Mouse (Mus musculus) E14TG2a.4 (cell line): ENCODE measurements at regions not wholly inside any gene's neighbourhood (a gene's known extent, or its start where the extent isn't known, plus 50 kb on each side); places are given as distances from the start of the nearest gene placed in this dataset.
A peak's percentile ranks its signal among the peaks of the same experiment; 100 is the strongest.

Source experiments
- H3K27me3 ChIP-seq: 2 replicates; pipeline ENCODE4 v1.6.1; 2014; ENCODE audit warnings: low read length, control low read depth; ENCODE audit not compliant: insufficient read depth
- H3K36me3 ChIP-seq: 2 replicates; pipeline ENCODE4 v1.6.1; 2014; ENCODE audit warnings: low read length, control low read depth; ENCODE audit not compliant: insufficient read depth
- H3K4me1 ChIP-seq: replicated peaks from 2 replicates; pipeline ENCODE4 v1.6.1; 2014; ENCODE audit warnings: low read depth, low read length, control low read depth
- H3K4me3 ChIP-seq: replicated peaks from 2 replicates; pipeline ENCODE4 v1.5.1; 2014; ENCODE audit warnings: mild to moderate bottlenecking, low read length
- H3K9me3 ChIP-seq: 2 replicates; pipeline ENCODE4 v1.6.1; 2014; ENCODE audit warnings: low read length, control low read depth
- CTCF ChIP-seq: conservative IDR thresholded peaks from 2 replicates; pipeline ENCODE4 v1.5.1; 2014; ENCODE audit warnings: low read length
- NANOG ChIP-seq: IDR thresholded peaks from 2 replicates; pipeline ENCODE4 v1.6.1; 2014; ENCODE audit warnings: borderline replicate concordance, low read length, mixed read lengths
- POU5F1 ChIP-seq: IDR thresholded peaks from 2 replicates; pipeline ENCODE4 v1.6.1; 2014; ENCODE audit warnings: low read length, borderline replicate concordance

DNA sequence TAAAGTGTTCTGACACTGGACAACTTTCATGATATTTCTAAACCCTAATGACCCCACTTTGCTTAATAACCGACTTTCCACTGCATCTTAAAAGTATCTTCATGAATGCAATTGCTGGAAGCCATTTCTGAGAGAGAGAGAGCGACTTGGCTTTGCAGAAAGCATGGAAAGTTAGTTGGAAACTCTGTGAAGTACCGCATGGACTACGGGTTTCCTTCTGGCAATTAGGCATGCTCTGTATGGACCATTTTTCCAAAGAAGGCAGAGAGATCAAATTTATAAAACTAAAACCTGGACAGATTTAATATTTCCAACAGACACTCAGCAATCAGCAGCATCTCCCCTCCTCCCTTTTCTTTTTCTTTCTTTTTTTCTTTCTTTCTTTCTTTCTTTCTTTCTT, 353.4 kb downstream of the Bckdhb start:
- no peak for TF ChIP-seq POU5F1
- H3K27me3 ChIP-seq = no peaks in the 10 kb centered on the region
- H3K4me1 ChIP-seq = peaks cover 23% of the 10 kb centered on the region
- no peak overlapping the region for H3K4me3 ChIP-seq
- no peaks in the 10 kb centered on the region for H3K9me3 ChIP-seq
- no peaks in the 10 kb centered on the region for H3K36me3 ChIP-seq

DNA sequence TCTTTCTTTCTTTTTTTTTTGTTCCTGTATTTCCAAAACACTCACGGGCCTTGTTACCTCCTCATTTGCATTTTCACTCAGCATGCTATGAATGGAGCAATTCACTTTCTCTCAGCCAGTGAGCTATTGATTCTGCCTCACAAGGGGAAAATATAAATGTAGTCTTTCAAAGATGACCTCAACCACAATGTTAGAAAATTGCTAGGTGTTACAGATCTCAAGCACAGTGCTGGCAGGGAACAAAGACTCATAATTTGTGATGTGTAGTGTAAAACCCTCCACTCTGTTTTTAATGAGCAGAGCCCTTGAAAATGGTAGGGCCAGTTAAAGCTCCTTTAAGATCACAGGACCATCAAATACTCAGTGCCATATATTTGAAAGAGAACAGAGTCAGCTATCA, 353.8 kb downstream of the Bckdhb start:
- Histone ChIP-seq H3K4me3 (no peak overlapping the region), H3K27me3 (no peaks in the 10 kb centered on the region), H3K9me3 (no peaks in the 10 kb centered on the region), H3K4me1 (peaks cover 26% of the 10 kb centered on the region), H3K36me3 (no peaks in the 10 kb centered on the region)
- TF ChIP-seq POU5F1 = no peak
- no peak for TF ChIP-seq CTCF
- no peak for TF ChIP-seq NANOG

DNA sequence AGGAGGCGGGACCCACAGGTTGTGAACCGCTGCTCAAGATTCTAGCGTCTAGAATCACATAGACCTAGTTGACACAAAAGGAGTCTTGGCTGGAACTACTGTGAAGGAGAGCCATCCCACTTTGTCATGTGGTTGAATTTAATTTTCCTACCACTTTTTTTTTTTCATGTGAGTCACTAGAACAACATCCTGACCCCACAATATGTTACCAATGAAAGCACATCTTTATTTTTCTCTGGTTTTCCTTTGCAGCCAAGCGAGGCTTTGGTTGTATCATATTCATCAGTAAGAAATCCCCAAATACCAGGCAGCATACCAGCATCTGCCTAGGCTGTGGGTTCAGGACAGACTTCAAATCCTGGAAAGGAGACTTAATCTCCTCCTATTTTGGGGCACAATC, 356.0 kb downstream of the Bckdhb start:
- H3K27me3 ChIP-seq = no peaks in the 10 kb centered on the region
- peaks cover 39% of the 10 kb centered on the region for H3K4me1 ChIP-seq
- no peak overlapping the region for H3K4me3 ChIP-seq
- no peaks in the 10 kb centered on the region for H3K9me3 ChIP-seq
- no peaks in the 10 kb centered on the region for H3K36me3 ChIP-seq
- TF ChIP-seq CTCF (no peak), POU5F1 (no peak), NANOG (no peak)

DNA sequence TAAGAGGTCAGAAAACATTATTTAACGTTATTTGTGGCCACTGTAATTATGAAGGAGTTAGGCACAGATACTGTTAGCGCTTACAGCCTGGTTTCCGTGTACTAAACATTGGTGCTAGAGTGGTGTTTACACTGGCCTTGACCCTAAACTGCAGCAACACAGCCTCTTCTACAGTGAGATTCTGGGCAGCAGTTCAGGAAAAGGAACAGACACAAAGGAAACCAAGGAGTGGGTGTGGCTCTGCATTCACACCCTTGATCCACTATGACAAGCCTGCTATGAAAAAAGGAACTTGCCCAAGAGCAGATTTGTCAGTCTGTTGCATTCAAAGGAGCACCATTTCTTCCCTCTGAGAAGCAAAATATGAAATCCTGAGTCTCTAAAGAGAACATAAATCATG, 356.7 kb downstream of the Bckdhb start:
- TF ChIP-seq NANOG = no peak
- no peak for TF ChIP-seq POU5F1
- TF ChIP-seq CTCF = no peak
- Histone ChIP-seq H3K9me3 (no peaks in the 10 kb centered on the region), H3K27me3 (no peaks in the 10 kb centered on the region), H3K36me3 (no peaks in the 10 kb centered on the region), H3K4me3 (no peak overlapping the region), H3K4me1 (peaks cover 39% of the 10 kb centered on the region)

DNA sequence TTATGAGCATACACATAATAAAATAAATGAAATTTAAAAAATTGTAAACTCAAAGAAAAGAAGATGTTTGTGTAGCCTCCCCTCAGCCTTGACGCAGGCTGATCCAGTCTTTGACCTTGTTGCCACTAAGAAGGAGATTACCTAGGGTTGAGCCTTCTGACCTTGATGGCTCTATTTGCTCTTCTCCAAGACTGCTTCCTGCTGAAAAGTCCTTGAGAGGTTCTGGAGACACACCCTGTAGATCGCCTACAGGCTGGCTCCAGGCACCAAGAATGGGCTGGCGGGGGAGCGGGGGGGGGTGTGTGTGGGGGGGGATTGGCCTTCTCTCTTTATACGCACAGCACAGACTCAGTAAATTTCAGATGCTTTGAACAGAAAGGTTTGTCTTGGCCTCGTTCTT, 358.4 kb downstream of the Bckdhb start:
- TF ChIP-seq POU5F1 (no peak), NANOG (peak; percentile 40; the same call in 1 of the 2 replicates), CTCF (no peak)
- H3K9me3 ChIP-seq = no peaks in the 10 kb centered on the region
- H3K4me1 ChIP-seq = peaks cover 39% of the 10 kb centered on the region
- no peak overlapping the region for H3K4me3 ChIP-seq
- H3K36me3 ChIP-seq = no peaks in the 10 kb centered on the region
- no peaks in the 10 kb centered on the region for H3K27me3 ChIP-seq

DNA sequence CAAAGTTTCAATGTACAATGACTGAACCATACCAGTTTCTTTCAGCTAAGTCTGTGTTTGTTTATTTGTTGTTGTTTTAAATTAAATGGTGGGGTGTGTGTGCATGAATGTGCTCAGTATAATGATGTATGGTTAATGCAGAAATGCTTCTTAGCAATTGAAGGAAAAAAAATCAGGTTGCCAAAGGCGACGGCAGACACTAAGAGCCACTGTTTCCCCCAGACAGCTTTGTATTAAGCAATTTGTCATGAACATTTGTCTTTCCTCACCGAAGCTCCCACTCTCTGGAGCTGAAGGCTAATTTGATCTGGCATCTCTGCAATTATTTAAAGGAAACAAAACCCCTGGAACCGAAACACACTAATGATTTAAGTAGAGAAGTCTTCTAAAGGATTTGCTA, 360.7 kb downstream of the Bckdhb start:
- TF ChIP-seq POU5F1 (no peak), NANOG (no peak), CTCF (no peak)

DNA sequence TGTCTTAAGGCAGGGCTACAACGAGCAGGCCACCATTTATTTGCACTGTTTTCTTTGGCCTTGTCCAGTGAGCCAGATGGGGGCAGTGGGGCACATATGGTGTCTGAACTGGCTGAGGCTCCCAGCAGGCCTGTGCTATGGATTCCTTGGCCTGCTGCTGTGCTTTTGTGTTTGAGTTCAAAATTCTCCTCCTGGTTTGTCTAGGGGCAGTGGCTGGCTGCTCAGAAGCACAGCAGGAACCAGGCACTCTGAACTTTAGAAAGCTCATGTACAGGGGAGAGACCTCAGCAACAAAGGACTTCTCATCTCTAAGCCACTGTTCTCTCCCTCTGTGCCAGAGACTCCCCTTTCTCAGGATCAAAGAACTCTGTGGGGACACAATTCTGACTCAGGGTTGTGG, 370.9 kb downstream of the Bckdhb start:
- no peak overlapping the region for H3K4me3 ChIP-seq

More for the DNA sequence above, 360.7 kb downstream of the Bckdhb start:
- peaks cover 39% of the 10 kb centered on the region for H3K4me1 ChIP-seq
- no peak overlapping the region for H3K4me3 ChIP-seq
- no peaks in the 10 kb centered on the region for H3K27me3 ChIP-seq
- H3K36me3 ChIP-seq = no peaks in the 10 kb centered on the region
- no peaks in the 10 kb centered on the region for H3K9me3 ChIP-seq

DNA sequence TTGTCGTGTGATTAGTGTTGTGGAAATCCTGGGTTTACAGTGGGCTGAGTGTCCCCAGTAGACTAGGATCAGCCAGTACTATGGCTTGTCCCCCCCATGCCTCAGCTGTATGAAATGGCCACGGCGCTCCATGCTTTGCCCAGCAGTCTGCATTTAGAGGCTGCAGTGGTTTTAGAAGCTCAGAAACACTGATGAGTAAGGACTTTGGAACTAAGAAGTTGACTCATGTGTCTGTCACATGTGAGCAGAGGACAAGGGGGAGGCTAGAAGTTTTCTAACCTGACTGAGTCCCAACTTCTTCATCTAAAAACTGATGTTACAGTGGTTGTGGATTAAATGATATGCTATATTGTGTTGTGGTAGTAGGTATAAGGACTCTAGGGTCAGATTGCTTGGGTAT, 371.5 kb downstream of the Bckdhb start:
- Histone ChIP-seq H3K4me1 (peaks cover 11% of the 10 kb centered on the region), H3K36me3 (no peaks in the 10 kb centered on the region), H3K9me3 (peaks cover 18% of the 10 kb centered on the region), H3K4me3 (no peak overlapping the region), H3K27me3 (no peaks in the 10 kb centered on the region)
- TF ChIP-seq NANOG = no peak
- no peak for TF ChIP-seq POU5F1
- TF ChIP-seq CTCF = no peak

More for the DNA sequence above, 370.9 kb downstream of the Bckdhb start:
- TF ChIP-seq NANOG (no peak; the same call in 1 of the 2 replicates), POU5F1 (no peak), CTCF (no peak)
- Histone ChIP-seq H3K36me3 (no peaks in the 10 kb centered on the region), H3K4me1 (peaks cover 11% of the 10 kb centered on the region), H3K9me3 (peaks cover 18% of the 10 kb centered on the region), H3K27me3 (no peaks in the 10 kb centered on the region)

DNA sequence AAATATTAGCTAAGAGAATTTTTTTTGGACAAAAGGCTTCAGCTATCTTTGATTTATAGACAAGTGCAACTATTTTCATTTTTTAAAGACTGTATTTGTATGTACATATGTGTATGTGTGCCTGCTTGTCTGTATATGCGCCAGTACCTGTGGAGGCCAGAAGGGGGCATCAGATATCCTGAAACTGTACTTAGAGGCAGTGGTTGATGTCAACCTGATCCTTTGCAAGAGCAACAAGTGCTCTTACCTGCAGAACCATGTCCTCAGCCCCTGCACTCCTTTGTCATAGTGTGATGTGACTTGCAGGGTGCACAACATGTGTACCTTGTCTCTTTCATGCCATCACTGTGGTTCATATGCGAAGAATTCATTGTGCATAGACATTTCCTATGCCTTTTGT, 379.5 kb downstream of the Bckdhb start:
- H3K4me1 ChIP-seq = no peaks in the 10 kb centered on the region
- no peaks in the 10 kb centered on the region for H3K36me3 ChIP-seq
- H3K4me3 ChIP-seq = no peak overlapping the region
- H3K27me3 ChIP-seq = no peaks in the 10 kb centered on the region
- H3K9me3 ChIP-seq = 0 out of 2 replicates have a peak, but pooled peaks cover 5% of the 10 kb centered on the region
- TF ChIP-seq NANOG = no peak
- no peak for TF ChIP-seq CTCF
- TF ChIP-seq POU5F1 = no peak
